Mouse (Mus musculus): ENCODE measurements at regions not wholly inside any gene's neighbourhood (a gene's known extent, or its start where the extent isn't known, plus 50 kb on each side); places are given as distances from the start of the nearest gene placed in this dataset.
A peak's percentile ranks its signal among the peaks of the same experiment; 100 is the strongest.

DNA sequence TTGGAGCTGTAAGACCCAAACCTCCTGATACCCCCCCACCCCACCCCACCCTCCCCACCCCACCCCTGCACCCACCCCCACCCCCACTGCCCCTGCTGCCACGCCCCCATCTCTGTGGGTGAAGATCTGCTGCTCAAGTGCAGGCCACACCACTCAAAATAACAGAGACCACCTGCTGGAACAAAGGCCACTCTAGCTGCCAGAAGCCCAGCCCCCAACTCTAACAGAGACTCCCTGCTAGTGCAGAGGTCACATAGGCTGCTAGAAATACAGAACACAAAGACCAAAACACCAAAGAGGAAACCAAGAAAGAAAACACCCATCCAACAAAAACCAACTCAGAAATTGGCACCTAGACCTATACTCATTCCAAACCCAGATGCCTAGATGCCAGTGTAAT lies 58.9 kb downstream of the Olfr267 start:
- intact Hi-C loops (cut with DNase I): no loop called here
- DNase-seq: no peak

GRCm38 (mm10) chr4:58726424-58726823 lies 61.1 kb downstream of the Olfr267 start:
- intact Hi-C loops (cut with DNase I): no loop called here

GRCm38 (mm10) chr4:58722772-58723171 lies 64.7 kb downstream of the Olfr267 start:
- peak in 1 of 2 experiments; percentile 18 for DNase-seq
- intact Hi-C loops (cut with DNase I): no loop called here

More at GRCm38 (mm10) chr4:58726424-58726823, 61.1 kb downstream of the Olfr267 start:
- no peak for DNase-seq

GRCm38 (mm10) chr4:58720682-58721081 lies 66.8 kb downstream of the Olfr267 start:
- intact Hi-C loops (cut with DNase I): no loop called here
- no peak for DNase-seq

GRCm38 (mm10) chr4:58716426-58716825 lies 71.1 kb downstream of the Olfr267 start:
- no peak for DNase-seq
- intact Hi-C loops (cut with DNase I): no loop called here

DNA sequence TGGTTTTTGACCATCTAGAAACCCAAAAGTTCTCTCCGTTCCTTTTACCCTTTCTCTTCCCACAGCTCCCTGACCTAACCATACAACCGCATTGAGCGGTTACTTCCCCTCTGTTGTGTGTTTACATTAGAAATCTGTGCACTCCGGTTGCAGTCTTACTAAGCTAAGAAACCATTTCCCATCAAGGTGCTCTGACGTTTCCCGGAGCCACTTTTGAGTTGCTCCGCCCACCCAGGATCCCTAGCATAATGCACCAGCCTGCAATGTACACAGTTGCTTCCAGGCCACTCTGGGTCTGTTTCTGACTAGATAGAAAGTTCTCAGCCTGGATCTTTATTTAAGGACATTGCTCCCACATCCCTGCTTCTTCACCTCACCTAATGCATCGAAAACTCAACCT lies 71.7 kb downstream of the Olfr267 start:
- DNase-seq: no peak
- intact Hi-C loops (cut with DNase I): no loop called here

- peak in 1 of 2 experiments; percentile 17 for DNase-seq
- intact Hi-C loops (cut with DNase I): no loop called here
Observed at GRCm38 (mm10) chr4:58714221-58714620, 73.3 kb downstream of the Olfr267 start.

DNA sequence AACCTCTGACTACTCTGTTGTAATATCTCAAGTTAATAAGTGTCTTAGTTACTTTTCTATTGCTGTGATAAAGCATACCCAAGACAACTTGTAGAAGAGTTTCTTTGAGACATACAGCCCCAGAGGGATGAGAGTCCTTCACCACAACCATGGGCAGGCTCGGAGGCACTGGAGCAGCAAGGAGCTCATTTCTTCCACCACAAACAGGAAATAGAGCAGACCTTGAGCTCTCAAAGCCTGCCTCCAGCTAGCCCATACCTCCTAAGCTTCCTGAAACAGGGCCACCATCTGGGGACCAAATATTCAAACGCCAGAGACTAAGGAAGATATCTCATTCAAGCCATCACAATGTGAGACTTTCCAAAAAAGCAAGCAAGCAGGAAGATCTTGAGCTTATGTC lies 74.6 kb downstream of the Olfr267 start:
- no peak for DNase-seq
- intact Hi-C loops (cut with DNase I): no loop called here

- no peak for DNase-seq
- intact Hi-C loops (cut with DNase I): no loop called here
Observed at GRCm38 (mm10) chr4:58712166-58712565, 75.3 kb downstream of the Olfr267 start.

GRCm38 (mm10) chr4:58699236-58699798 lies 88.2 kb downstream of the Olfr267 start:
- DNase-seq: no peak
- intact Hi-C loops (cut with DNase I): no loop called here

- intact Hi-C loops (cut with DNase I): no loop called here
- DNase-seq: peak; percentile 14 to 29
Observed at GRCm38 (mm10) chr4:58698828-58699227, 88.7 kb downstream of the Olfr267 start.

DNA sequence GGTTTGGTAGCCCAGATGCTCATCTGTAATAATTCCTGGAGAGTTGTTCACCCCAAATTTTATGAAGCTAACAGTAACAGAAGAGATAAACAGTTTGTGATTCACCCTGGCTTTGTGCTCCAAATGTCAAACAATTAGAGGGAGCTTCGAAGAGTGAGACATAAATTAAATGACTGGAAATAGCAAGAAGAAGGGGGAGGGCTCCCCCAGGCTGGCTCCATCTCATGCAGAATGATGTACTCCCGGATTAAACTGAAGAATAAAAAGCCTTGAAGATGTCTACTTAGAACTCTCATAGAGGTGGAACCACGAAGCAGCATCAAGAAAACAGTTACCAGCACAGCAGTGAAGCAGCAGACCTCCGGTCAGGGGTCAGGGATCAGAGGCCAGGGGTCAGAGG lies 90.8 kb downstream of the Olfr267 start:
- no peak for DNase-seq
- intact Hi-C loops (cut with DNase I): no loop called here

DNA sequence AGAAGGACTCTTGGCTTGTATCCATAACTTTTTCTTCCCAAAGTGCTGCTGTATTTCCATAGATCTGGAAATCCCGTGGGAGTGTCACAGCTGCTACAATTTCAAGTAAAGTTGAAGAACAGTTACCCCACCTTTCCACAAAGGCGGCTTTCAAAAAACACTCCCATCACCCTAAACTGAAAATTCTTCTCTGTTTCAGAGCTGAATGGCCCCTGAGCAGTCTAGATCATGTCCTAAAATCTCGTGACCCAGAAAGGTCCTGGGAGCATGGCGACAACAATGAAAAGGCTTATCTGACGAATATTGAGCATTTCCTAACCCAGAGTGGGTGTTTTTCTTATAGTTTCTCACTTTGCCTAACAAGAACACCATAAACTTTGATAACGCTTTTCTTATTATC lies 92.2 kb downstream of the Olfr267 start:
- intact Hi-C loops (cut with DNase I): no loop called here

GRCm38 (mm10) chr4:58693018-58693417 lies 94.5 kb downstream of the Olfr267 start:
- intact Hi-C loops (cut with DNase I): no loop called here
- DNase-seq: no peak

More for the DNA sequence above, 92.2 kb downstream of the Olfr267 start:
- no peak for DNase-seq

DNA sequence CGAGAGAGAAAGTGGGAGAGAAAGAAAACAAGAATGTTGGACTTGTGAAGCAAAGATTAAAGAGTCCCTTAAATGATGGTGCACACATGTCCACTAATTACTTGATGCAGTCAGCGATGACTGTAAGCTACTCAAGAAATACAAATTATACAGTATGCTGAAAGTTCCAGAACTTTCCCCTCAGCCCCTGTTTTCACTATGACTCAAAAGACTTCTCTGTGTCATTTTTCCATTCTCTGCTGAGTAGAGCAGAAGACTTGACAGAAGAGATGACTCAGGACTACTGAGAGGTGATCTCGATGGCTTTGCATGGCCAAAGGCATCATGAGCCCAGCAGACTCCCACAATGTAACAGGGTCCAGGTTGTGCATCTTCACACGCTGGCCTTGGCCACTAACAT lies 105.6 kb downstream of the Olfr267 start:
- intact Hi-C loops (cut with DNase I): no loop called here
- DNase-seq: no peak

DNA sequence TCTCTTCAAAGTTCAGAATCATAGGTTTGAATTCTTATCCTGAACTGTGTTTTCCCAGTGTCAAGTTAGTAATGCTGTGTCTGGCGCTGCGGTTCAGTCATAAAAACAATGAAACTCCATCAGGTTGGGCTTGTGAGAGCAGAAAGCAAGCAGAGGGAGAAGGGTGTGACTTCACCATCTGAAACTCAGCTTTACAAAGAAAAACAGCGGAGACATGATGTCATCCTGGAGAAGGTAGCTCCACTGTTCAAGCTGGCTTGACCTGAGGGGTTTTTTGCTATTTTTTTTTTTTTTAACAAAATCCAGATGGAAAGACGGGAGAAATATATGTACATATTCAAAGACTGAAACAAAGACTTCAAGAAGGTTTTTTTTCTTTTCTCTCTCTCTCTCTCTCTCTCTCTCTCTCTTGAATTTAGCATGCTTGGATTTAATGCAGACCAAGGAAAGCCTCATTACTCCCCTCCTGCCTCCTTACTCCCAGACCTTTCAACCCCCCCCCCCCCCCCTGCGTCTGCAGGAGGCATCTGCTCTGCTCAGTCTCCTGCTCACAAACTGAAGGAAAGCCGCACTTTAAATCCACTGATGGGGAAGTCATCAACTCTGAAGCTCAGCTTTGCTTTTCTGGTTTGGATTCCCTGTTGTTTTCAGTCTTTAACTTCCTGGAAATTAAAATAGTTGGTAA lies 109.7 kb downstream of the Olfr267 start:
- DNase-seq: no peak
- intact Hi-C loops (cut with DNase I): no loop called here

DNA sequence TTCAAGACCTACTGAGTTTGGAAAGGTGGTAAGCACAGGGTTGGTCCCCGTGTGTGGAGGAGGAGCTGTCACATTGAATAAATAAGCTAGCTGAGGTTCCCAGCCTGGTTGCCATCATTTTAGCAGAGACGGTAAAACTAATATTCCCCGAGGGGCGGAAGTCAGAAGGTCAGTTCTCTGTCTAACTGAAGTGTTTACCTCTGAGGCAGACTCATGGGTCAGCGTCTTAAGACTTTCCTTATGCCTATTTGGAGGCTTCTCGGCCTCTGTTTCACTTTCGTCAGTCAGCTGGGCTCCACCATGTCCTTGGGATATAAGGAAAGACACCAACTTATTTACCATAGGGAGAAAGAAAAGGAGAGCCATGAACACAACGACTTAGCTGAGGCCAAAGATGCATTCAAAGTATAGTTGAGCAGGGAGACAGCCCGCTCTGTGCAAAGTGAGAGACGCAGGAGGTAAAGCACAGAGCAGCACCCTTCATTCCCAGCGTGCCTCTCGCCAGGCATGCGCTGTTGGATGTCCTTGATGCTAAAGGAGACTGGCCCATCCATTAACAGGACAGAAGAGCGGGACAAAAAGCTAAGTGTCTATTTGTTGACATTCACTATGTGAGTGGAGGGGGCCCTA lies 116.0 kb downstream of the Olfr267 start:
- intact Hi-C loops (cut with DNase I): no loop called here
- DNase-seq: no peak

GRCm38 (mm10) chr4:58670906-58671250 lies 116.6 kb downstream of the Olfr267 start:
- intact Hi-C loops (cut with DNase I): no loop called here
- no peak for DNase-seq

DNA sequence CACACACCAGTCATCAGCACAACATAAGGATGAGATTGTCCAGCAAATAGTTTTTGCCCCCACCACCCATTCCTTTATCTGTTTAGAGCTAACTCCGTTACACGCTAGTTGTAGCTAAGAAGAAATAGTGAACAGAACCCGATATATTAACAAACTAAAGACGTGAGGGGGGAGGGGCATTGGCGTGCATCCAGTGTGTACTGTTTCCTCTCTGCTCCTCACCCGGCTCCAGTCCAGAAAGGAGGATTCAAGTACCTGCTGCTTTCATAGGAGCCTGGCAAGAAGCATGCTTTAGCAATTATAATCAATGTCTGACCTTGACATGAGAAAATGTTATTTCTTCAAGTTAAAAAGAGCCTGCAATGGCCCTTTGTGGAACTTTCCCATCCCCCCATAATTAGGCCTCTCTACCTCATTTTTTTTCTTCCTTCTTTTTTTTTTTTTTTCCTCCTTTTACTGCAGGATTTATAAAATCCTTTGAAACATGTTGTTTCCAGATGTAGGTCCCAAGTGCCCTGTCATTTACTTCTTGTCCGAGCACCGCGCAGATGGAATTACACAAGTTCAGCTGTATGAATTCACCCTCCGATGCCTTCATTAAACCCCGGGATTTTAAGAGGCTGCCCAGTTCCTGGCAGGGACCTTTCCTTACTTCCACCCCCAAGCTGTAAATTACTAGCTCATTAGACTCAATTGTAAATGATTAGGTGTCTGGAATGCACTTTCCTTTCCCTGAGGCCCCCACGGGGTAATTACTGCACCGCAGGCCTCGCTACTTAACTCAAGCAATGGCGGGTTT lies 116.6 kb upstream of the Lpar1 start:
- intact Hi-C loops (cut with DNase I): no loop called here
- DNase-seq: no peak

- no peak for DNase-seq
- intact Hi-C loops (cut with DNase I): no loop called here
Observed at GRCm38 (mm10) chr4:58668368-58669153, 114.9 kb upstream of the Lpar1 start.
